Mouse (Mus musculus) activated CD4-positive, CD25-positive, alpha-beta regulatory T cell, adult 4 months (primary cell): ENCODE data around the gene Cspg4. TPM values are rescaled to one million over a fixed set of nuclear protein-coding genes. Genes with fewer than 3 reads are reported as not detected.

Experiments
- ATAC-seq: one replicate; pipeline ENCODE4 v1.8.0; 2017
- polyA plus RNA-seq, 2 experiments: library from polyadenylated mRNA; unstranded; fragments of 100-300 nt; shearing (Covaris generic); gene quantifications; one replicate each; pipeline ENCODE4 v1.2.1; 2017

Cspg4 gene
- polyA plus RNA-seq, result under 1 TPM in 1 of 2 experiments, not detected in 1; 0.33 TPM

GRCm38 (mm10) chr9:56864832-56865231 lies at the start of gene Cspg4:
Gene Cspg4, plus strand, starts transcription at chr9:56865033.
- ATAC-seq, result no peak

DNA sequence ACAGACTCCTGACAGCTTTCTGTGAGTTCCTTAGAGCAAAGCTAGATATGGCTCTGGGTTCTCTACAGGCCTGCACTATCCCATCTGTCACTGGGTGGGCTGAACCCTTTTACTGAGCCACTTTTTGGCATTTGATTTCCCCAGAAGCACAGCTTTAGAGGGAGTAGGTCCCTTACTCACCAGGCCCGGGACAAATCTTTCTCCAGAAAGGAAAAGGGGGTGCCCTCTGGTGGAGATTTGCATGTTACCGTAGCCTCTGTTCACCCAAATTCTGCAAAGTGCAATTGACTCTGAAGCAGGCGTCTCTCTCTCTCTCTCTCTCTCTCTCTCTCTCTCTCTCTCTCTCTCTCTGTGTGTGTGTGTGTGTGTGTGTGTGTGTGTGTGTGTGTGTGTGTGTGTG lies 39.9 kb upstream of the Cspg4 start:
- ATAC-seq, result no peak

DNA sequence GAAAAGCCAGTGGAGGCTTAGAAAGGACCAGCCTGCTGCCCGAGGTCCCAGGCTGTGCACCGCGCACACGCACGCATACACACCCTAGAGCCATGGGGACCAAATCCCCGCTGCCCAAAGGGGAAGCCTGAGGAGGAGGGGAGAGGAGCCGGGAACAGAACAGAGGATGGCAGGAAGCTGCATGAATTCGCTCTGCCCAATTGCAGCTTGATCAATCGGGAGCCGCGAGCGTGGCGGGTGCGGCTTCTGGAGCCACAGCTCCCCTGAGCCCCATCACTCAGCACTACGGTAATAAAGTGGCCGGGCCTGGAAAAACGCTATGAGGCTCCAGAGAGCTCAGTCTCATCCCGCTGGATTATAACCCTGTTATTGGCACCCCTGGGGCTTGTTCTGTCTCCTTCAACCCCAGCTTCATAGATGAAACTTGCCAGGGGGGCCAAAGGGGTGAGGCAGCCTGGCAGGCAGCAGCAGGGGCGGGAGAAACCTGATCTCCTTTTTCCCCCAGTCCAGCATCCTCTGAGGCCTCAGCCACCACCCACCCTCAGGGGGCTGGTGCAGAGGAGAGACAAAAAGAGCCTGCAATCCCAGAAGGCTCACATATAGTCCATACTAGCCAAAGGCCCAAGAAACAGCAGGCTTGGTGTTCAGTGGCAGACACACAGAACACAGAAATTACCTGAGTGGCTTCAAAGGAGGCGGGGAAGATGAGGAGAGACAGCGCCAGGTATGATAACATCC lies 39.2 kb upstream of the Cspg4 start:
- no peak for ATAC-seq

- no peak for ATAC-seq
Measured at GRCm38 (mm10) chr9:56828146-56828545, 36.7 kb upstream of the Cspg4 start.

DNA sequence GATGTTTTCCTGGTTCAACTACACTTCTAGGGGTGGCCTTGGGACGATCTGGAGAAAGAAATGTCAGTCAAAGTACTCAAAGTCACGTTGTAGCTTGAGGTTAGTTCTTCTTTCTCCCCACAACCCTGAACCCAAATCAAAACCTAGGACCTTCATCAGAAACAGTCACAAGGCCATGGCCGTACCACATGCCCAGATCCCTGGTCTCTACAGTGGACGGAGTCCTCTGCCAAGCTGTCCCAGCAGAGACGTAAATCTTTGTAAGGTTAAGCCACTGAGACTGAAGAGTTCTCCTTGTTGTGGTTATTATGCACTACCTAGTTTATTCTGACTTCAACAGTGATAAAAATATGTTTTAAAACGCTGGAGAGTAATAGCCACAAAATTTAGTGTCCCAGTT lies 36.0 kb upstream of the Cspg4 start:
- no peak for ATAC-seq

DNA sequence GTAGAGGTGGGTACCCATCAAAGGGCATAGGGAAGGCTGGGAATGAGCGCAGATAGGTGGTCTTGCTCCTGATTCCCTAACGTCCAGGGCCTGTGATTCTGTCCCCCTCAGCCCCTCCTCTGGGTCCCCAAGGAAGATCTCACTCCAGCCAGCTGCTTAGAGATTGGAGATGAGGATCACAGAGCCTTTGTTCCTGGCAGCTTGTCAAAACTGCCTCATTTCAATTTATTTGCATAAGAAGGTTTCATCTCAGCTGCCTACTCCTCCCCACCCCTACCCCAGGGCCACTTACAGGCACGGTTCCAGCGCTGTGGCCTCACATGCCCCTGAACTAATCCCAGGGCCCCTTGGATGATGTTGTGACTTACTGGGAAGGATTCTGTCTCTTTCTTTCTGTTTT lies 34.7 kb upstream of the Cspg4 start:
- no peak for ATAC-seq

DNA sequence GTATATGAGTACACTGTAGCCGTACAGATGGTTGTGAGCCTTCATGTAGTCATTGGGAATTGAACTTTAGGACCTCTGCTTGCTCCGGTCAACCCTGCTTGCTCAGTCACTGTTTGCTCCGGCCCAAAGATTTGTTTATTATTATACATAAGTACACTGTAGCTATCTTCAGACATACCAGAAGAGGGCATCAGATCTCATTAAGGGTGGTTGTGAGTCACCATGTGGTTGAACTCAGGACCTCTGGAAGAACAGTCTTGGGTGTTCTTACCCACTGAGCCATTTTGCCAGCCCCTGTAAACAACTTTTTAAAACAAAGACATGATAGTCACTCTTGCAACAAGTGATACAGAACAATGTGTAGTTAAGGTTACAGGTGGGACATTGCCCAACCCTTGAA lies 32.9 kb upstream of the Cspg4 start:
- ATAC-seq, result no peak

DNA sequence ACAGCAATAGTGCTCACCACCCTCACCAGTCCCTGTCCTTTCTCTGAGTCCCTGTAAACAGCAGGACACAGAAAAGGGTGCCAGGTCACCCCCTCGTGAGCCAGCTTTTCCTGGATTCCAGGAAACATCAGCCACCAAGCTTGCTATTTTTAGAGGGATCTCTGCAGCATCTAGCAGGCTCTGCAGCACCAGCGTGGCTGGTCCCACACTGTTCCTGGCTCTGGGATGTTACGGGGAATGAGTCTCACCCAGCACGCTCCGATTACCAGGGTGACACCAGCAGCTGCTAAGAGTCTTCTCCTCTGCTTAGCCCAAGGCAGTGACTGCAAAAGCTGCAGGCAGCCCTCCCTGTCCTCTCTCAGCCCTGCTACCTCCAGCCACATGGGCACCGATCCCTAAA lies 31.9 kb upstream of the Cspg4 start:
- ATAC-seq, result no peak

- no peak for ATAC-seq
Measured at GRCm38 (mm10) chr9:56835152-56835551, 29.7 kb upstream of the Cspg4 start.

DNA sequence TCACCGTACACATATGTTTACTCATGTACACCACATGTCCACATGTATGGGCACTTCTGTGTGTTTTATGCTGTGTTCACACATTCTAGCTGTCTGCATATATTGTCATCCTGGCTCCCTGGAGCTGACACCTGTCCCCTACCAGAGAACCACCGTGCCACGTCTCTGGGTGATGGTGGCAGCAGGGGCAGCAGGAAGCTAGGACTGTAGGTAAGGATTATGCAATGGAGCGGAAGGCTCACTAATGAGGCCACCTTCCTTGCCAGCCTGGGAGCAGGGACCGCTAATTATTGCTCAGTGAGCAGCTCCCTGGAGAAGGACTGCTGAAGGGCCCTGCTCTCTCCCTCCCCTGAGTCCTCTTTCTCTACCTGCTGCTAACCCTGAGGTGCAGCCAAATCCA lies 24.1 kb upstream of the Cspg4 start:
- no peak for ATAC-seq

DNA sequence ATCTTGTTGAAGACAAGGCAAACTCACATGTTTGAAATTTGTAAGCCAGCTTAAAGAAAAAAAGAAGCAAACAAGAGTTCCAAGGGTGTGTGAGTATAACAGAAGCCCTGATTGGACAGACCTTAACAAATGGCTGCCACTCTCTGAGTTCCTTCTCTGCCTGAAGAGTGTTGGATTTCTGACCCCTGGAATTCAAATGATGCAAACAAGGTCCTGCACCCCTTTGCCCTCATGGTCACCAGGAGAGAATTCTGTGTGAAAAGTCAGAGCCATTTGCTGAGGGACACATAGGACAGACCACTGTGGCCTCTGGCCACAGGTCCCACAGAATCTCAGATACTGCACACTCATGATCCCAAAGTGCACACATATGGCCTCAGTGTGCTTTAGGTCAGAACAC lies 23.0 kb upstream of the Cspg4 start:
- no peak for ATAC-seq

- no peak for ATAC-seq
Measured at GRCm38 (mm10) chr9:56842303-56842719, 22.5 kb upstream of the Cspg4 start.

DNA sequence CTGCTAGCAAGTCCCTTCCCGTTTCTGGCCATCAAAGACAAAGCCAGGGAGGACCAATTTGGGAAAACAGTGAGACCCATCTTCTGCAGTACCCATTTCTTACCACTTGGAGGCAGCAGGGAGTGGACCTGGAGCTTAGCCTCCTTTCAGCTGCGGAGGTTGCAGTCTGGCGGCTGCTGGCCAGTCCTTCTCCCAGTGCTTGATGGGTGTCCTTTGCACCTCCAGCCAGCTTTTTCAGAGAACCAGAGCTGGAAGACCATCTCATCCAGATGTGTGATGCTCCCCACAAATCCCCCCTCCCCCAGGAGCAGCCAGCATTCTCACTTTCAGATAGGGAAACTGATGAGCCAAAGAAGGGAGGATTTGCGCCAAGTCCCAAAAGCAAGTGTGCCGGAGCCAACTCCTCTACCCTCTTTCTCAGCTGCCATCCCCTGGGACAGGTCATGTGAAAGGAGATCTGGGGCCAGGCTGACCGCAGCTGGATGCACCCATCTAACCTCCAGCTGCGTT lies 21.1 kb upstream of the Cspg4 start:
- ATAC-seq, result no peak

DNA sequence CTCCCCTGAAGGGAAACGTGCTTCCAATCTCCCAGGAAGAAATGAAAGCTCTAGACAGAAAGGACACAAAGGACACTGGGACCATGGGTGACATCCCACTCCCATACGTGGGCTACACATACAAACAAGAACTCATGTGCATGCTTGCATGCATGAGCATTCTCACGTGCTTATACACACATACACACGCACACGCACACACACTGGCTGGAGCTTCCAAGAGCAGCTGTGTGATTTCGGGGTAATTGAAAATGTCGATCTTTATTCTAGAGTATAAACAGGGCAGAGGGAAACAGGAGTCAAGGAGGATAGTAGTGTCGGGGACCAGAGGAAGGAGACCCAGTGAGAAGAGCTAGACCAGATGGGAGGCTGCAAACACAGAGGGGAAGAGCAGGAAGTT lies 20.2 kb upstream of the Cspg4 start:
- no peak for ATAC-seq

GRCm38 (mm10) chr9:56847523-56847922 lies 17.3 kb upstream of the Cspg4 start:
- ATAC-seq, result no peak

DNA sequence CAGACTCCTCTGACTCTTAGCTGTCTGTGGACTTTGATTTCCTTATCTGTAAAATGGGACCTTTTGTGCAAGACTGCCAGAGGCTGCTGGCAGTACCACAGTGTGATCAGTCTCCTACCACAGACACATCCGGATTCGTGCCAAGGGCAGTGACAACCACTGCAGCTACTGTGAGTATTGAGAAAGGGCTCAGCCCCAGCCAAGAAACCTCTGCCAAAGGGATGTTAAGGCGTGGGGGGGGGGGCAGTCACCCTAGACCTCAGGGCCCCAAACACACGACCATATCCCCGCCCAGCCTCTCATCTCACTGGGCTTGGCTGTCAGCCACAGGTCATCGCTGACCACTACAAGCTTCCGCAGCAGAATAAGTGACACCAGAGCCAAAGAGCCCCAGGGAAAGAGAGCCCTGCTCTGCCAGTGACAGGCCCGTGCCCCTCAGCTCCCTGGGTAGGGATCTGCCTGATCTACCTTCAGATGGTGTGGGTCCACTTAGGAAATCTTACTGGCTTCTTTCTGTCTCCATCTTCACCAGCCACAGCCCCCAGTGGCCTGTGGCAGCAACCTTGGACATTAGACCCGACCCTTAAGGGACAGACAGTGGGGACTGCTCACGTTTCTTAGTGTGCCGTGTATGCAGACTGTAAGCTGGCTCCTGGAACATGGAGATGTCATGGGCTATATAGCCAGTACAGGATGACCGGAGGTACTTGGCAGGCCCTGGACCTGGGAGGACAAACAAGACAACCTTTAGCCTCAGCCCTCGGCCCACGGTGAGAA lies 14.5 kb upstream of the Cspg4 start:
- no peak for ATAC-seq

DNA sequence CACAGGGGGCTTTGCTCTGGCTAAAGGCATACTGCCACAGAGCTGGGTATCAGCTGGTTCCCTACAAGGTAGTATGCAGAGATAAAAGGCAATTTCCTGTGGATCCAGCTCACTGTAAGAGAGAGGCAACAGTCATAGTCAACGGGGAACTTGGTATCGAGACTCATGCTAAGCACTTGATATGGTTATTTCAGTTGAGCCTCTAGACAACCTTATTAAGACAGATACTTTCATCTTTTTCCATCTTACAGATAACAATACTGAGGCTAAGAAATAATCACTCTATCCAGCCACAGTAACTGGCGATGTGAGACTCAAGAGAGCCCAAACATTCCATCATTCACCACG lies 14.0 kb upstream of the Cspg4 start:
- ATAC-seq, result no peak

GRCm38 (mm10) chr9:56851778-56852177 lies 13.1 kb upstream of the Cspg4 start:
- no peak for ATAC-seq

GRCm38 (mm10) chr9:56857463-56857862 lies 7.4 kb upstream of the Cspg4 start:
- ATAC-seq, result no peak

DNA sequence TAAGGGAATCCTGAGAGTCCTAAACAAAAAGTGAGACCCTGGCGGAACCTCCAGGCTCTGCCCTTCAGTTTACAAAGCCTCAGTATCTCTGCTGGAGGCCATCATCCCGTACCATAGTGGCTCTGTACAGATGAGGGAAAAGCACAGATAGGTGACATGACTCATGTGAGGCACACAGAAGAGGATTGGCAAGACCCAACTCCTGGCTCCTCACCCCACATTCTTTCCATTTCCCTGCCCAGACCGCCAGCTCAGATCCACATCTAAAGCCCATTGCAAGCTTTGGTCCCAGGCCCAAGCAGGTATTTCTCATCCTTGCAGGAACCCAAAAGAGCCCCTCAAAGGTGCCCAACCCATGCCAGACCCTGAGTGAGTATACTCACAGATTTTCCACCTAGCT lies 4.8 kb upstream of the Cspg4 start:
- no peak for ATAC-seq

DNA sequence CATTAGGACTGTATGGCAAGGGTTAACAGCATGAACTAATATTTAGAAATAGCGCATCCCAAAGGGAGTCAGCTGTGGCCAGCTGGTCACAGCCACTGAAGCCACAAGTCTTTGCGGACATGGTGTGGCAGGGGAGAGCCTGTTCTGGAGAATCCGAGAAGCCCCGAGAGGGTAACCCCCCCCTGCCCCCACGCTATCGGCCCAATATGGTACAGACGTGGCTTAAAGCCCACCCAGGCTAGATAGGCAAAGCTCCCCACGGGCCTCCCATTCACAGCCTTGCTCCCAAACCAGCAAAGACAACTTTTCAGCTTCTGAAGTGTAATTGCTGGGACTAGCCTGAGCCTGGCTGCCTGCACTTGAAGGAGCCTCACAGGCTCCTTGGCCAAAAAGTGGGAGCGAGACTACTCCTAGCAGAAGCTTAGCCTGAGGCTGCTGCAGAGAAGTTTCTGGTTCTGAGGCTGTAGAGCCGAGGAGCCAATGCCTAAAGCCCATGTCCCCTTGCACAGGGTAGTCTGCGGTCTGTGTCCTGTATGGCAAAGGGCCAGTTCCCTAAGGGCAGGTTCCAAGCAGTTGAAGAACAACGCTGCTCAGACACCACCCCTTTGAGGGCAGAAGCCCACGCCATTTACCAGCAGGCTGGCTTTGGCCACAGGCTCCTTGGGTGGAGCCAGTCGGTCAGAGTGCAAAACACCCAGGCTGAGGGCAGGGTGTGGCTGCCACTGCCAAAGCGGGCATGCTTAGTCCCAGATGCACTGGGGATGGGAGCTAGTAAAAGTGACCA lies 4.2 kb upstream of the Cspg4 start:
- ATAC-seq, result no peak

- ATAC-seq, result no peak
Measured at GRCm38 (mm10) chr9:56862863-56863262, 2.0 kb upstream of the Cspg4 start.

- ATAC-seq, result no peak
Measured at GRCm38 (mm10) chr9:56864216-56864729, 560 bp upstream of the Cspg4 start, which contains the start of gene Odf3l1. Gene Odf3l1, minus strand, starts transcription at chr9:56864679.
